Mouse (Mus musculus): Measurements from ENCODE around the gene Olfr1223. TPM values are rescaled to one million over a fixed set of nuclear protein-coding genes. Genes with fewer than 3 reads are reported as not detected.

The Olfr1223 gene
- not detected in 4 replicates for total RNA-seq (2023; ENCODE audit: inconsistent age)

GRCm38 (mm10) chr2:89151460-89151859, at the start of gene Olfr1223:
Gene Olfr1223 (minus strand): TSS chr2:89151560.

GRCm38 (mm10) chr2:89199948-89200347, 48.6 kb upstream of the Olfr1223 start, which contains the start of gene Olfr1226:
Gene Olfr1226 (minus strand): TSS chr2:89200048.

GRCm38 (mm10) chr2:89174569-89174968, 23.2 kb upstream of the Olfr1223 start, which contains the start of gene Olfr1225:
Gene Olfr1225 (minus strand): TSS chr2:89174669.

GRCm38 (mm10) chr2:89163991-89164390, 12.6 kb upstream of the Olfr1223 start, which contains the start of gene Olfr1224-ps1:
Gene Olfr1224-ps1 (minus strand): TSS chr2:89164091.

GRCm38 (mm10) chr2:89132954-89133353, 18.4 kb downstream of the Olfr1223 start, which contains the start of gene Olfr1222:
Gene Olfr1222 (minus strand): TSS chr2:89133054.

GRCm38 (mm10) chr2:89117183-89117582, 34.2 kb downstream of the Olfr1223 start, which contains the start of gene Olfr1221:
Gene Olfr1221 (minus strand): TSS chr2:89117283.

GRCm38 (mm10) chr2:89106735-89107134, 44.6 kb downstream of the Olfr1223 start, which contains the start of gene Olfr1220:
Gene Olfr1220 (minus strand): TSS chr2:89106835.

Other genes starting within 250 kb of the Olfr1223 start
- gene Olfr1208, start 249.2 kb downstream of the Olfr1223 start, total RNA-seq (2023; ENCODE audit: inconsistent age): not detected in 4 replicates
- not detected in 4 replicates for gene Olfr1209, start 236.4 kb downstream of the Olfr1223 start, total RNA-seq (2023; ENCODE audit: inconsistent age)
- not detected in 4 replicates for gene Olfr1211, start 213.4 kb downstream of the Olfr1223 start, total RNA-seq (2023; ENCODE audit: inconsistent age)
- not detected in 4 replicates for gene Olfr1212, start 197.6 kb downstream of the Olfr1223 start, total RNA-seq (2023; ENCODE audit: inconsistent age)
- not detected in 4 replicates for gene Gm13762, start 171.3 kb downstream of the Olfr1223 start, total RNA-seq (2023; ENCODE audit: inconsistent age)
- gene Olfr1214, start 158.9 kb downstream of the Olfr1223 start, total RNA-seq (2023; ENCODE audit: inconsistent age): not detected in 4 replicates
- gene Olfr1215, start 144.6 kb downstream of the Olfr1223 start, total RNA-seq (2023; ENCODE audit: inconsistent age): not detected in 4 replicates
- not detected in 4 replicates for gene Olfr1216, start 133.2 kb downstream of the Olfr1223 start, total RNA-seq (2023; ENCODE audit: inconsistent age)
- gene Olfr1217, start 119.5 kb downstream of the Olfr1223 start, total RNA-seq (2023; ENCODE audit: inconsistent age): not detected in 4 replicates
- gene Olfr1218, start 90.4 kb downstream of the Olfr1223 start, total RNA-seq (2023; ENCODE audit: inconsistent age): not detected in 4 replicates
- gene Olfr1219, start 68.0 kb downstream of the Olfr1223 start, total RNA-seq (2023; ENCODE audit: inconsistent age): not detected in 4 replicates
- gene Olfr1220, start 44.7 kb downstream of the Olfr1223 start, total RNA-seq (2023; ENCODE audit: inconsistent age): not detected in 4 replicates
- gene Olfr1221, start 34.3 kb downstream of the Olfr1223 start, total RNA-seq (2023; ENCODE audit: inconsistent age): not detected in 4 replicates
- not detected in 4 replicates for gene Olfr1222, start 18.5 kb downstream of the Olfr1223 start, total RNA-seq (2023; ENCODE audit: inconsistent age)
- gene Olfr1224-ps1, start 12.5 kb upstream of the Olfr1223 start, total RNA-seq (2023; ENCODE audit: inconsistent age): not detected in 4 replicates
- gene Olfr1225, start 23.1 kb upstream of the Olfr1223 start, total RNA-seq (2023; ENCODE audit: inconsistent age): not detected in 4 replicates
- gene Olfr1226, start 48.5 kb upstream of the Olfr1223 start, total RNA-seq (2023; ENCODE audit: inconsistent age): not detected in 4 replicates
- gene Olfr1228, start 102.5 kb upstream of the Olfr1223 start, total RNA-seq (2023; ENCODE audit: inconsistent age): not detected in 4 replicates
- gene Olfr1229, start 136.5 kb upstream of the Olfr1223 start, total RNA-seq (2023; ENCODE audit: inconsistent age): not detected in 4 replicates
- gene Olfr1230, start 145.7 kb upstream of the Olfr1223 start, total RNA-seq (2023; ENCODE audit: inconsistent age): not detected in 4 replicates
- gene Olfr1231, start 155.5 kb upstream of the Olfr1223 start, total RNA-seq (2023; ENCODE audit: inconsistent age): not detected in 4 replicates
- gene Olfr1232, start 178.1 kb upstream of the Olfr1223 start, total RNA-seq (2023; ENCODE audit: inconsistent age): not detected in 4 replicates
- not detected in 4 replicates for gene Olfr1233, start 190.8 kb upstream of the Olfr1223 start, total RNA-seq (2023; ENCODE audit: inconsistent age)
- not detected in 4 replicates for gene Olfr1234, start 213.3 kb upstream of the Olfr1223 start, total RNA-seq (2023; ENCODE audit: inconsistent age)

Data from B cell, adult (primary cell).